Mouse (Mus musculus) brown adipose tissue, adult 24 weeks (tissue): ENCODE data around the gene Mrps7. TPM values are rescaled to one million over a fixed set of nuclear protein-coding genes. Genes with fewer than 3 reads are reported as not detected.

ENCODE experiments used
- H3K27ac ChIP-seq: fragments of 200-500 bp; replicated peaks from 2 replicates; pipeline ENCODE4 v1.5.1; 2012; ENCODE audit warnings: low read depth, mild to moderate bottlenecking, low read length
- H3K4me1 ChIP-seq: fragments of 200-500 bp; 2 replicates; pipeline ENCODE4 v1.6.1; 2012; ENCODE audit warnings: low read length, mixed read lengths; ENCODE audit not compliant: control insufficient read depth, insufficient read depth, insufficient read length
- H3K4me3 ChIP-seq: fragments of 200-500 bp; 2 replicates; pipeline ENCODE4 v1.5.1; 2012; ENCODE audit warnings: low read depth, mild to moderate bottlenecking, low read length, moderate library complexity; ENCODE audit not compliant: insufficient read depth
- polyA plus RNA-seq: library from polyadenylated mRNA; stranded (reverse); fragments of >200 nt; gene quantifications from 2 replicates; pipeline ENCODE4 v1.2.4, GENCODE M21; 2012; ENCODE audit not compliant: missing spikeins, insufficient read depth, insufficient read length

Gene Mrps7
- polyA plus RNA-seq, 1 experiment = 106 TPM

DNA sequence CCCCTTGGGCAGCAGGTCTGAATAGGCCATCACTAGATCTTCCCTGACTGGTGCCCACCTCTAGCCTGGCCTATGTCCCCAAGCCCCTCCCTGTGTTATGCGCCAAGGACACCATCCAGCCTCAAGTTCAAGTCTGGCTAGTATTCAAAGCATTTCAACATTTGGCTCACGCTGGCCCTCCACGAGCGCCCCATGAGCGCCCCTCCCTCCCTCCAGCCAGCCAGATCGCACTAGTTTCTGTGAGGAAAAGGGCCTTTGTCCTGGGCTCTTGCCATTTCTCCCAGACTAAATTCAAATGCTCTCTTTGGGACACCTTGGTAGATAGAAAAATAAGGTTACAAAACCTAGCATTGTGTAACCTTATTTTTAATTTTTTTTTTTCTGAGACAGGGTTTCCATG is 12.2 kb downstream of the Mrps7 start:
- Histone ChIP-seq H3K27ac (peak overlapping the region; percentile 71), H3K4me1 (peaks cover 15% of the 10 kb centered on the region), H3K4me3 (no peak overlapping the region)

DNA sequence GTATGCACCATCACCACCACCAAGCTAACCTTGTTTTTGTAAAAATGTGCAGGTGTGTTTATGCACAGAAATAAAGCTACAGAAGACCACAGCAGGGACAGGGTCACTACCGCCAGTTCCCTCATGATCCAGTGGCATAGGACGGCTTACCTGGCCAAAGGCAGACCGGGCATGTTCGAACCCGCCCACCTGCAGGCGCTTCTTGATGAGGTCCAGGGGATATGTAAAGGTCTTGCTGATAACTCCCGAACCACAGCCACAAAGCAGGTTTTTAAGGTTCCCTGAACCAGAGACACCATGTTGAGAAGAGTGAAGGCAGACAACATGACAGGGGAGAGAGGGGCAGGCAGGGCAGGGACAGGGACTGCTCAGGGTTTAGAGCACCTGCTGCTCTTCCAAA is 12.6 kb downstream of the Mrps7 start:
- Histone ChIP-seq H3K4me3 (no peak overlapping the region), H3K4me1 (peaks cover 15% of the 10 kb centered on the region), H3K27ac (peak overlapping the region; percentile 77)

- Histone ChIP-seq H3K4me1 (peaks cover 15% of the 10 kb centered on the region), H3K4me3 (no peak overlapping the region), H3K27ac (peak overlapping the region; percentile 97)
These were observed 13.2 kb downstream of the Mrps7 start for GRCm38 (mm10) chr11:115616893-115617292.

GRCm38 (mm10) chr11:115618001-115618400 is 14.3 kb downstream of the Mrps7 start:
- H3K4me1 ChIP-seq = peaks cover 15% of the 10 kb centered on the region
- H3K4me3 ChIP-seq = no peak overlapping the region
- H3K27ac ChIP-seq = peak overlapping the region; percentile 97

DNA sequence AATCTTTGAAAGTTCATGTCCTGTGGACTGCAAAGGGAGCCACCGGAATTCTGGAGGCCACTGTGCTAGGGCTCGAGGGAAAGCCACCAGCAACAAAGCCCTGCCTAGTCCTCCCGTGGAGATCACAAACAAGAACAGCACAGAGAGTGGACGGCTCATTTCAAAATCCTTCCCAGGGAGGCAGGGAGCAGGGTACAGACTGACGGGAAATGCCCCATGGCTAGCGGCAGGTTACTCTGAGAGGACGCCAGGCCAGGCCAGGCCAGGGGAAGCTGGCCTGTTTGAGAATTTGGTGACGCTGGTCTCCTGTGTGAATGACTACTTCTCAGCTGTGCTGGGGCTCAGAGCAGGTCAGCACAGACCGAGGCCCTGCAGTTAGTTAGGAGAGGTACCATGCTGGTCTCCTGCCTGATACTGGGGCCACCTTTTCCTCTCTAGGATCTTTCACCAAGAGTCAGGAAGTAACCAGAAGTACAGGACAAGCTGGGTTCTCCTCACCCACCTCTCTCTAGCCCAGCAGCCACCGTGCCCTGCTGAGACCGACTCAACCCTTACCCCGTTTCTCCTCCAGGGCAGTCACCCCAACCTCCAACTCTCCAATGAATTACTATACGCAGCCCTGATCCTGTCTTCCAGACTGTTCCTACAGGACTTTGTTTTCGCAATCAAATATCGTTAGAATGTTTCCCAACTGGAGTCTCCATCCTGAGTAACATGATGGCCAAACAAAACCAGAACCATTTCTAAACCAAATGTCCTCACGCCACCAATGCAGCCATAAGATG is 15.2 kb downstream of the Mrps7 start:
- H3K27ac ChIP-seq = peak overlapping the region; percentile 97

GRCm38 (mm10) chr11:115619949-115620348 is 16.2 kb downstream of the Mrps7 start:
- Histone ChIP-seq H3K4me3 (no peak overlapping the region), H3K4me1 (peaks cover 9% of the 10 kb centered on the region), H3K27ac (peak overlapping the region; percentile 46; the same call in 1 of the 2 replicates)

More for the DNA sequence above, 15.2 kb downstream of the Mrps7 start:
- Histone ChIP-seq H3K4me3 (no peak overlapping the region), H3K4me1 (peaks cover 15% of the 10 kb centered on the region)

DNA sequence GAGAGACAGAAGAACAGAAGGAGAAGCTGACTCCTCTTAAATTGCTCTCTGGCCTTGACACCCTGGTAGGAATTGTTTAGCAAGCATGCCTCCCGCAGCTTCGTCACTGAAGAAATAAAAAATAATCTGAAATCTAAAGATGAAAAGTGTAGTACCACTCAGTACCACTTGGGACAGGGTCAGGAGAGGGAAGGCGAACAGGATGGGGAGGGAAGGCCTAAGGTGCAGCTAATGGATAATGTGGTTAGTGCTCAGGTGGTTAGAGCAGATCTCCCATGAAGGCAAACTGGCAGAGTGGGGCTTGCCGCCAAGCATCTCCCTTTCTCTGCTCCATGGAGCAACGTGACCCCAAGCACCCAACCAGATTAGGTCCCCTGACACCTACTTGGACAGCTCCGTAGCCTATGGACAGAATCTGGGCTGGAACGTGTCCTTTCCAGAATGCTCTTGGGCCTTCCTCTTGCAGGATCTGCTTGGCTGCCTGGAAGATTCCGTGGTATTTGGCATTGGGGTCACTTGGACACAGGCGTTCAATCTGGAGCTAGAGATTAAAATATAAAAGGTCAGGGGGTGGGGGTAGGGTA is 19.9 kb downstream of the Mrps7 start:
- peak overlapping the region; percentile 89 for H3K27ac ChIP-seq
- no peak overlapping the region for H3K4me3 ChIP-seq
- H3K4me1 ChIP-seq = no peaks in the 10 kb centered on the region; the same call in 1 of the 2 replicates

GRCm38 (mm10) chr11:115625877-115626276 is 22.2 kb downstream of the Mrps7 start:
- H3K4me3 ChIP-seq = peak overlapping the region; percentile 76

DNA sequence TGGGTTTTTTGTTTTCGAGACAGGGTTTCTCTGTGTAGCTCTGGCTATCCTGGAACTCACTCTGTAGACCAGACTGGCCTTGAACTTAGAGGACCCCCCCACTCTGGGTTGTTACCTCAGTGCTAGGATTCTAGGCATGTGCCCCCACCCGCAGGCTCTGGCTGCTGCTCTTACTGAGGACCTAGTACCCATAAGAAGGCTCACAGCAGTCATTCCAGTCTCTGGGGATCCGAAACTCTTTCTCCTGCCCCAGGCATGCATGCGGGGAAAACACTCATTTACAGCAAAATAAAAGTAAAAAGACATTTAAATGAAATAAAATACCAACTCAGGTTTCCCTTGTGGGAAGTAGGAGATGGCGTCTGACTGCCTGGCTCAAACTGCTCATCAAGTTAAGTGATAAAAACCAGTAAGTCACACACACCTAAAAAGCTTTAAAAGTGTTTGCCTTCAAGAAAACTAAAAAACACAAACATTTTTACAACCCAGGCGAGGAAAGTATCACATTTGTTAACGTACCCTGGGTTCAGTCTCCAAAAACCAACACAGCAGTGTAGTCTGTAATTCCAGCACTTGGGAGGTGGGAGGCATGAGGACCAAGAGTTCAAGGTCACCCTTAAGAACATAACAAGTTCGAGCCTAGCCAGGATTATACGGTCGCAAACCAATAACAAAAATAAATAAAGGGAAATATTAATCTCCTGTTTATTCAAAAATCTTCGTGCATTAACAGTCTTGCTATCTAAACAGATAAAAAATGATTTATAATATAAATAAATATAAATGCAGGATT is 23.3 kb downstream of the Mrps7 start:
- H3K4me3 ChIP-seq = peak overlapping the region; percentile 76
- peak overlapping the region; percentile 92 for H3K27ac ChIP-seq
- no peaks in the 10 kb centered on the region for H3K4me1 ChIP-seq

More at GRCm38 (mm10) chr11:115625877-115626276, 22.2 kb downstream of the Mrps7 start:
- Histone ChIP-seq H3K4me1 (no peaks in the 10 kb centered on the region), H3K27ac (peak overlapping the region; percentile 93)

DNA sequence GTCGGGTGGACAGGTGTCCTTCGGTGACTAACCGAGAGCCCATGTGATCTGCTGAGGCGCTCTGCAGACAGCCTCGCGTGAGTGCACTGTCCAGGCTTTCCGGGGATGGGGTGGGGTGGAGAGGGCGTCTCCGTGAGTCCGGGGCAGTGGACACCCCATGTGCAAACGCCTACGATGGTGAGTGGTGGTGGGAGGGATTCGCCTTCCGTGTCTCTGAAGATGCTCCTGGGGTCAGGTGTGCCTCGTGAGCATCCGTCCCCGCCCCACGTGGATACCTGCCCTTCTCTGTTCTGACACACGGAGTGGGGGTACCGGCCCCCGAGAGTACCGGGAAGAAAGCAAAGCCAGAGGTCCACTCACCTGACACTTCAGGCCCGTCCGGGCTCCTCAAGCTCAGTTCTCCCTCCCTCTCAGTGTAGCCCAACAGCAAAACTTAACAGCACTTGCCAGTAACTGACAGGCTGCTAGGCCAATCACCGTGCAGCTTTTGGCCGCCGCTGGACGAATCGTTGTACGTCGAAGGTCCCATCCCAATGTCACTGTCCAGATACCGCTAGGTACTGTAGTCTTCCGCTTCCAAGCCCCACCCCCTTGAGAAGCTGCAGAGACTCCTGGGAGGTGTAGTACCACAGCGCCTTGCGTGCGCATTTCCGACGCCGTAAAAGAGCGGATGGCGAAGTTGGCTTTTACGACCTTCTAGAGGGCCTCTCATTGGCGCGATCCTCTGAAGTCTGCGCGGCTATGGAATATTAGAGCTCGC is 24.2 kb downstream of the Mrps7 start, which contains the start of gene Slc25a19:
TSS of gene Slc25a19 (minus strand) at position 591 of the 760 bp plus-strand sequence.
- peak within 1 kb of the TSS; percentile 92 for H3K27ac ChIP-seq

GRCm38 (mm10) chr11:115628465-115629101 is 24.9 kb downstream of the Mrps7 start:
- Histone ChIP-seq H3K27ac (peak overlapping the region; percentile 39), H3K4me1 (no peaks in the 10 kb centered on the region), H3K4me3 (peak overlapping the region; percentile 27)

More for the DNA sequence above, 24.2 kb downstream of the Mrps7 start, which contains the start of gene Slc25a19:
- H3K4me3 ChIP-seq = peak within 1 kb of the TSS; percentile 76
- H3K4me1 ChIP-seq = no peaks in the 10 kb centered on the region

GRCm38 (mm10) chr11:115629734-115630531 is 26.2 kb downstream of the Mrps7 start:
- no peaks in the 10 kb centered on the region for H3K4me1 ChIP-seq
- H3K27ac ChIP-seq = no peak overlapping the region
- H3K4me3 ChIP-seq = no peak overlapping the region
